Mouse (Mus musculus) naive thymus-derived CD4-positive, alpha-beta T cell, adult 2 months (primary cell): ENCODE data around the gene Gtdc1.
A peak's percentile ranks its signal among the peaks of the same experiment; 100 is the strongest.

ENCODE experiments used
- DNase-seq: peaks from one replicate; pipeline ENCODE4 v3.0.0-alpha.2; 2011; ENCODE audit warnings: low read depth

Gene Gtdc1

DNA sequence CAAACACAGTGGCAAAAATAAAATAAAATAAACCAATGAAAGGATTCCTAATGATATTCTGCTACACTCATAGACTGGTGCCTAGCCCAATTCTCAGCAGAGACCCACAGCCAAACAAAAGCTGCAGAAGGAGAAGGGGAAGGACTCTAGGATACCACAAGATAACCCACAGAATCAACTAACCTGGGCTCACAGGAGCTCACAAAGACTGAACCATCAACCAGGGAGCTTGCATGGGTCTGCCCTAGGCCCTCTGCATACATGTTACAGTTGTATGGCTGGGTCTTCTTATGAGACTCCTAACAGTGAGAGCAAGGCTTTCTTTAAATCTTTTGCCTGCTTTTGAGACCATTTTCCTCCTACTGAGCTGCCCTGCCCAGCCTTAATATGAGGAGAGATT lies 2.8 kb downstream of the Gtdc1 start:
- peak; percentile 17 for DNase-seq

DNA sequence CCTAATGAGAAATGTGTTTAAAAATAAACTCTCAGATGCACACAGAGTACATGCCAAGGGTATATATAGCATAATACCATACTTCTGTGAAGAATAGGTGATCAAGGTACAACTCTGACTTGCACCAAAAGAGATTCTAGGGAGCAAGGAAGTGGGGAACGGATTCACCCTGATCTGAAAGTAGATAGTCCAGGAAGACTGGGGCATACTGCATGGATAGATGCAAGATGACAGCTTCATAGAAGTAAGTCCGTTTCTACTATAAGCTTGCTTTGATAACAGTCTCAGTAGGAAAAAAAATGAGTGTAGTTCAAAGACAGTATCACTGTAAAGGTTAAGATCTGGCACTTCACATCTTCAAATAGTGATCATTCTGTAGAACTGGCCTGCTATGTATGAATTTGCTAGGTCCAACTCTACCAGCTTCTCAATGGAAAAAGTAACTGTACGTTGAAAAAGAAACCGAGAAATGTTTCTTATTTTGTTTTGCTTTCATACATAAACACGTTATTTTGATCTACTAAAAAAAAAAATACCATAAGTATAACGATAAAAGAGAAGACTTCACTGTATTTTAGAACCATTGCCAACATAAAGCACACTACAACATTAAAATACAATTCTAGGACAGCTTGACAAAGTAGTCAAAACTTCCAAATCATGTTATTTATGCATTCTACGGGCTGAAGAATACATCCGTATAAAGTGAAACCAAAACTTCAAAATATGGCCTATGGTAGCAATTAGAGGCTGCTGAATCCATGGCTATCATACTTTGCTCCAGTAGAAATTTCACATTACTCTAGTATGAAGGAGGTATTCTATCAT lies 4.2 kb downstream of the Gtdc1 start:
- peak; percentile 57 for DNase-seq

DNA sequence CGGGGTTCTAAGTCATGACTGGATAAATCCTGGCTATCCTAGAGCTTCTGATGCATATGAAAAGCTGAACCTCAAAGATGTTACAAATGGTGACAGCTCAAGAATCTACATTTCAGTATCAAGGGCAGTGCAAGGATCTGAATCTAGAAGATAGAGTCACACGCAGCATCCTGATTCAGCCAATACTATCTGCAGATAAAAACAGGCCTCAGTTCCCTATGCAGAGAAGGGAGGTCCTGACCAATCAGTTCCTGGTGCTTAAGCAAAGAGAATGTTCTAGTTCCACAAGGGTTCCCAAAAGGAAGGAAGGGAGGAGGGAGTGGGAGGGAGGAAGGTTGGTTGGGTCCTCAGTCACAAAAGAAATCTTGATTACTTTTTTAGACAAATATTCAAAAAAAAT lies 5.0 kb downstream of the Gtdc1 start:
- no peak for DNase-seq

DNA sequence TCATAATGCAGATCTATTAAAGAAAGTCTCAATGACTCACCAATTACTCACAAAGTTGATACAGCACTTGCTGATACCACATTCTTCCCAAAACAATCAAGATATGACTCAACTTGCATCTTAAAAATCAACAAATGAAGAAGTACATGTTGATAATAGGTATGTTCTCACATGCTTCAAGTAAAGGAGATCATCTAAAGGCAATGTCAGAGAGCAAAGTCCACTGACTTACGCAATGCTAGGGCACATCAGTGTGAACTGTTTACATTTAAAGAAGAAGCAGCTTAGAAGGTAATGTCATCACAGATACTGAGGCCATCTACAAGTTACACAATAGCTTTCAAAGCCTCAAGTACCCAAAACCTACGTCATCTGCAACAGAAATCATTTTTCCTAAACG lies 7.0 kb downstream of the Gtdc1 start:
- DNase-seq, result peak; percentile 26

DNA sequence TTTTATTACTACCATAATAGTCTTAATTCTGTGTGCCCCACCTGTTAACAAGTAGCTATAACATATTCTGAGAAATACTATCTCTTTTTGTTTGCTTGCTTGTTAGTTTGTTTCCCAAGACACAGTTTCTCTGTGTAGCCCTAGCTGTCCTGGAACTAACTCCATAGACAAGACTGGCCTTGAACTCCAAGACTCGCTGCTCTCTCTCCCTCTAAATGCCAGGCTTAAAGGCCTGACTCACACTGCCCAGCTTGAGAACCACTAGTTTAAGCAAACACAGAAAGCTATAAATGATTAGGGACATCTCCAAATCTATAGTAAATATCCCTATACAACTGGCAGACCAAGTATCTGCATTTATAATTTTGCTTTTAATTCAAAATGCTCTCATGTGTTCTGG lies 8.1 kb downstream of the Gtdc1 start:
- DNase-seq, result no peak

DNA sequence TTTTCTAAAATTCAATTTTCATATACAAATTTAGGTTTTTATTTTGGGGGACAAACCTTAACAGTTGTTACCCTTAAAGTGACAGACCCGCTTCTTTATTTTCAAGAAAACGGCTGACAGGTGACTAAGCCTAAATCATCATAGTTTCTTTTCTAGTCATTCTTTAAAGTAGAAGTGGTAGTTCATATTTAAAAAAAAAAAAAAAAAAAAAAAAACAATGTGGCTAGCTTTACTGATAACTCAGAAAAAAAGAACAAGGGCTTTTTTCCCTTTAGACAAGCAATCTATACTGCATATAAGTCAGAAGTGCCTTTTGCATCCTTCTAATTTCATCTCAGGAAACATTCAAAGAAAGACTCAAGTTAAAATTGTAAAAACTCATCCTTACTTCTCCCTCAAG lies 8.7 kb downstream of the Gtdc1 start:
- no peak for DNase-seq

DNA sequence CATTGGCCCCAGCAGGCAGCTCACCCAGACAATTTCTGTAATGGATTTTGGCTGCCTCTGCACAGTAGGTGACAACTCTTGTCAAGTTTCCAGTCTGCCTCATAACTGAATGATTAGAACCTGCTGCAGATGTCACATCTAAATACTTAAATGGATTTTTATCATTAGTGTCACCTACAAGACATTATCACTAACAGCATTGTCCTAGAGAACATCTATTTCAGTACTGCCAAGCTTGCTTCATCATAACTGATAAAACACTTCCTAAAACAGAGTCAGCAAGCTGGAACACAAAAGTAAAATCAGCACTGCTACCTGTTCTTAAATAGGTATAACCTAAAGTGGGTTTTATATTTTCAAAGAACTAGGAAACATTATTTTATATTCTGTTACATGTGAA lies 11.2 kb downstream of the Gtdc1 start:
- DNase-seq, result no peak

DNA sequence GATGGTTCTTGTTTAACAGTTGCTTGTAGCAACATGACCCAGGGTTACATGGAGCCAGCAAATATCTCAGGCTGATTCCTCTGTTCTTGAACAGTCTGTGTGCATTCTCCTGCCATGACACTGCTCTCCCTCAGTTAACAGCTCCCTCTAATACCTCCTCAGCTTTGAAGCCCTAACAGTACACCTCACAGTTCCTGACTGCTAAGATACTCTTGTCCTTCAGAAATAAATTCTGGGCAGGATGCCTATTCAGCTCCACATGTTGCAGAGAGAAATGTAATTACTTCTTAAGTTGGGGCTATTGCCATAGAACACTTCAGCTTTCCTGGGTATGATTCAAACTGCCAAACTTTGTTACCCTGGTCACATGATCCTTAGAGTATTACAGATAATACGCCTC lies 29.7 kb downstream of the Gtdc1 start:
- DNase-seq, result no peak

DNA sequence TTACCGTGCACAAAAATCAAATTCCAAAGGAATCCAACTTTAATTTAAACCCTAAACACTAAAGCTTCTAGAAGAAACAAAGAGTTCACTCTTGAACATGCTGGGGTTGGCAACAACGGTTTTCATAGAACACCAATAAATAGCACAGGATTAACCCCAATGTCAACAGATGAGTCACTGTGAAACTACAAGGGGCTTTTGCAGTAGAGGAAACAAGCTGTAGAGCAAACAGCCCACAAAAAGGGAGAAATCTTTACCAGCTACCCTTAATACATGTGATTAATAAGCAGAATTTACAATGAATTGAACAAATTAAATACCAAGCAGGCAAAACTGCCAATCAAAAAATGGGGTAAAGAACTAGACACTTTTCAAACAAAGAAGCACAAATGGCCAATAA lies 53.7 kb downstream of the Gtdc1 start:
- DNase-seq, result no peak

DNA sequence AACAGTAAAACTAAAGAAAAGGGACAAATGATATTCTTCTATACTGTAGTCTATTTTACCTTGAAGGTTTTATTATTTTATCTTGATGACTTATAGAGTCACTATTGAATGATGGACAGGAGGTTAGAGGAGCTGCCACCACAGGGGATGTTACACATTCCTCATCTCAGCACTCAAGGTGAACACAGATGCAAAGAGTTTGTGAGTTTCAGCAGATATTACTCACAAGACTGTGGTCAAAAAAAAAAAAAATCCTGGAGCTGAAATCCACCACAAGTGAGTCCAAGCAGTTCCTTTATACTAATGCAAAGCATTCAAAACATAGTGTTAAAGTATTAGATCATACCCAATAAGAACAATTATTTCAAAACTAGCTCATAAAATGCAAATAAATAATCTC lies 62.7 kb downstream of the Gtdc1 start:
- no peak for DNase-seq

DNA sequence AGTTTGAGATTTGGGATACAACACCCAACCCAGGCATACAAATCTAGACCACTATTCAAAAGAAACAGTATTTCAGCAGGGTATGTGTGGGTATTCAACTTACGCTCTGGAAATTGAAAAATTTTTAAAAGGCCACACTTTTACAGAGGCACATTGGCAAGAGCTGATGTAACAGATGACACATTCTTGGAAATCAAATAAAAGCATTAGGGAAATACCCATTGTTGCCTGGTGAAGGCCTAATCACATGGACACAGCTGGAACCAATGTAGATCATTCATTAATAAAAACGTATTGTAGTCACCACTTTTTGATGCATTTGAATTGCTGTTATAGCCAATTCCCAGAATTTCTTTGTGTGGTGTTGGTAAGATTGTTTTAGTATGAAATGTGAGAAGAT lies 73.0 kb downstream of the Gtdc1 start:
- no peak for DNase-seq

DNA sequence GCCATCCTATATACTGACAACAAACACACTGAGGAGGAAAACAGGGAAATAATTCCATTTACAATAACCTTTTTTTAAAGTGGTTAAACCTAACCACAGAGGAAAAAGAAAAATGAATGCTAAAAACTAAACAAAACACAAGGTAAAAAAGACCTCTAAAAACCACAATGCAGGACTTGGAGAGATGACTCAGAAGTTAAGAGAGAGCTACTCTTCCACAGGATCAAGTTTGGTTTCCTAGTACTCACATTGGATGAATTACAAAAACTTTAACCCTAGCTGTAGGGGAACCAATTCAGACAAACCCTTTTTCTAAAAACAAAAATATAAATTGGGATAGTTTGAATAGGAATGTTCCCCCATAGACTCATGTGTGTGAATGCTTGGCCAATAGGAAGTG lies 77.8 kb downstream of the Gtdc1 start:
- no peak for DNase-seq

DNA sequence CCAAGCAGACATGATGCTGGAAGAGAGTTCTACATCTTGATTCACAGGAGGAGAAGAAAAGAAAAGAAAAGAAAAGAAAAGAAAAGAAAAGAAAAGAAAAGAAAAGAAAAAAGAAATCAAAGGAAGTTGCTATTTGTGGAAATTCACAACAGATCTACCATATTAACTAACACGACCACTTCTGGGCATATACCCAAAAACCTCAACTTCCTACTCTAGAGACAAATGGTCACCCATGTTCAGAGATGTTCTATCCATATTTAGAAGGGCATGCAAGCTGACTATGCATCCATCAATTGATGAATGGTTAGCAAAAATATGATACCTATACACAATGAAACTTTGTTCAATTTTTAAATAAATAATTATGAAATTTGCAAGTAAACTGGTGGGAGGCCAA lies 79.3 kb downstream of the Gtdc1 start:
- DNase-seq, result no peak

DNA sequence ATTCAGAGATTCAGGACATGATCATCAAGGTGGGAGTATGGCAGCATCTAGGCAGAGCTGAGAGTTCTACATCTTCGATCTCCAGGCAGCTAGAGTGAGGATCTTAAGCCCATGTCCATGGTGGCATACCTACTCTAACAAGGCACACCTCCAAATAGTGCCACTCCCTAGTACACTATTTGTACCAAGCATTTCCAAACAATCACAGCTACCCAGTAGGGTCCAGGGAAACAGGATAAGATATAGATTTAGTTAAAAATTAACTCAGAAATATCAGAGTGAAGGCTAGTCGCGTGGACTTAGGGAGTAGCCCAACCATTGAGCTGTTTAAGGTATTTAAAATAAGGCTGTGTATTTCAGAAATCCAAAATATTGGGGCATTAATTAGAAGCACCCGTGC lies 82.0 kb downstream of the Gtdc1 start:
- DNase-seq, result no peak

DNA sequence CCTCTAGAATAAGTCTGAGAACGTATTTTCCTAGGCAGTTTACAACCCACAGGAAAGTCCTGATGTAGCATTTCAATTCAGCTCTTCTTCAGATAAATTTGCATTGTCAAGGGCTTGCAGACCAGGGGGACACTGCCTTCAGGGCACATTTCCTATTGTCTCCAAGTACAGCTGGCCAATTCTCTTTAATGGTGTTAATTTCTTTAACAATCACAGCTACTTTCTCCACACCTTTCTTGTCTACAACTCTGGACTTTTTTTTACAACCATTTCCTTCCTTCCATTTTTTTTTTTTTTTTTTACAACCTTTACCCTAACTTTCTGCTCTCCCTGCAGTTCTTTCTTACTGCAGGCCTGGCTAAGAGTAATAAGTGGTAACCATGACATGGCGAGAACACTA lies 97.7 kb downstream of the Gtdc1 start:
- DNase-seq, result no peak

DNA sequence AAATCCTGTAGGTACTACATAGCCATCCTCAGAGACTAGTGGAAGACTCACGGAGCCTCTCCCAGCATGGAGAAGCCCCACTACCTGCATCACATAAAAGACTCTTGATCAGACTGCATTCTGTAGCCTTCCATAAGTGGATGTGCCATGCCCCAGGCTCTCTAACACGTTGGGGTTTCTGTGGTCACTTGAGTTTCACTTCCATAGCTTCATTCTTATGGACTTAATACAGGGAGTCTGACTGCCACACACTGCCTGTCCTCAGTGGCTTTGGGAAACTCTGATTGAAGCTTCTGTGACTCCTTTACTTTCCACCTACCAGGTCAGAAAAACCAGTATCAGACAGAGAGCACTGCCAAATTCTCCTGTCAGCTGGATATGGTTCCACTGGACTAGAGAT lies 98.1 kb downstream of the Gtdc1 start:
- no peak for DNase-seq

DNA sequence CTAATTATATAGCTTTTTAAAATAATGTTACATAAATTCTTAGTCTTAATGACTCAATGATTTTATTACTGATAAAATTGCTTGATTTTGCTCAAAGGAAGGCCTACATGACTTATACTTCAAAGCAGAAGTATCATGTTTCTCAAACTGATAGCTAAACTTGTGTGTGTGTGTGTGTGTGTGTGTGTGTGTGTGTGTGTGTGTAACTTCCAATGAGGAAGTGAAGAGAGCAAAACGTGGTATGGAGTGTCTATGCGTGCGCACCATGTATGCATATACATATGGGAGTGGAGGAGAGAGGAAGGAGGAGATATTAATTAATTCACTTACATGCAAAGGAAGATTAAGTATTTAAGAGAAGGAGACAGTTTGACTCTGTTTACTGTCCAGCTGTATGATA lies 100.8 kb downstream of the Gtdc1 start:
- no peak for DNase-seq

DNA sequence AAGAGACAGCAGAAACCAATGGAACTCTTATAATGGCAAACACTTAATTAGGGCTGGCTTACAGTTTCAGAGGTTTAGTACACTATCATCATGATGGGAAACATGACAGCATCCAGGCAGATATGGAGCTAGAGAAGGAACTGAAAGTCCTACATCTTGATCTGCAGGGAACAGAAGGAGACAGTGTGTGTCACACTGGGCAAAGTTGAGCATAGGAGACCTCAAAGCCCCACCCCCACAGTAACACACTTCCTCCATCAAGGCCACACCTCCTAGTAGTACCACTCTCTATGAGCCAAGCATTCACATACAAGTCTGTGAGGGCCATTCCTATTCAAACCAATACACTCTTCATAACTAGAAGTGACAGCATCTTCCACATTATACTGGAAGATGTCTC lies 109.7 kb downstream of the Gtdc1 start:
- no peak for DNase-seq

DNA sequence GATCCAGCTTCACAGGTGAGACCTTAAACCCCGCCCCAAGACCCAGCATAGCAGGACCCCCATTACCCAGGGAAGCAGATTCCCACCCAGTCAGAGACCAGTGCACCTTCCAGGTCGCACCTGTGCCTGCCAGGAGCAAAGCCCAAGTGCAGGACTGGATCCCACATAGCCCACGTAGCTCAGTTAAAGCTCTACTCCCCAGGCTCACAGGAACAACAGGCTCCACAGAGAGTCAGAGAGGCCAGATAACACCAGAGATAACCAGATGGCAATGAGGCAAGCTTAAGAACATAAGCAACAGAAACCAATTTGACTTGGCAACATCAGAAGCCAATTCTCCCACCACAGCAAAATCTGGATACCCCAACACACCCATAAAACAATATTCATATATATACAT lies 113.7 kb downstream of the Gtdc1 start:
- DNase-seq, result no peak

DNA sequence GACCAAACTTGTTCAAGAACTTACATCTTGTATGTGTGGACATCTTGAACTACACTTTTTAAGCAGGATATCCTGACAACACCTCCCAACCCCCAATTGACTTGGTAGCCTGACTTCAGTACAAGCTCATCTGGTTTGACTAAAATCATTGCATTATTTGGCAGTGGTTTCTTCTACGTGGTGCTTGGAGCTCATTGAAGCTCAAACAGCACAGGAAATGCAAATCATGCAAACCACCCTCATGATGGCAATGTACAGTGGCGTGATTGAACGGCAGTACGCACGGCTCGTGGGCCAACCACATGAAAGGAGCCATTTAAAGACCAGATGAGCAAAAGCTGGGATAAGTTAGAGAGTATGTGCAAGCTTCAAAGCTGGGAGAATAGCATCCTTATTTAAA lies 123.0 kb downstream of the Gtdc1 start:
- peak; percentile 66 for DNase-seq

DNA sequence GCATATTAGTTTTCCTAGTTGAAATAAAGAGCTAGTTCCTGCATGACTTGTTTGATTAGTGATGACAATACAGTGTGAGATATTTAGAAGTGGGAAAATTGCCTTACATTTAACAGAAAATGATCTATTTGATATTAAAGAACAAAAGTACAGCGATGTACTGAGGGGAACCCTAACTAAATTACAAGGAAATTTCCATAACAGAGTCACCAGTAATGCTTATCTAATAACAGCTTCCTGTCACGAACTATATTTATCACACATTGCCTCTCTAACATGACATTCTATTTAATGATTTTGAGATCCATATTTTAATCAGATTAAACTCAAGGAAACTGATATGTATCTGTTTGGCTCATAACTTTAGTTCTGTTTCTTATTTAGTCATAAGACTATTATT lies 126.1 kb downstream of the Gtdc1 start:
- DNase-seq, result no peak

DNA sequence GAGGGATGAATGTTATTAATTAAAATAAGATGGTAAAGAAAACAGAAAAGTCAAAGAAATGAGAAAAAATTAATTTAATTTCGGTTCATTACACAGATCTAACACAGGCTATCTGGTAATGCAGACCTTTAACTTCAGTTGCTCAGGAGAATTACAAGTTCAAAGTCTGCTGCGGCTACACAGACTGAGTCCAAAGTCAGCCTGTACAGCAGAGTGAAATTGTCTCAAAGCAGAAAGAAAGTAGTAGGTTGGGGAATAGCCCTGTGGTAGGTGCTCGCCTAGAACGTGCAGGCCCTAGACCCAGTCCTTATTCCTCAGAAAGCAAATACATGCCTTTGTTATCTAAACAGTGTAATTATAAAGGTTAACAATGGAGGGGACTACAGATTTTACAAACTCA lies 135.6 kb downstream of the Gtdc1 start:
- DNase-seq, result no peak

DNA sequence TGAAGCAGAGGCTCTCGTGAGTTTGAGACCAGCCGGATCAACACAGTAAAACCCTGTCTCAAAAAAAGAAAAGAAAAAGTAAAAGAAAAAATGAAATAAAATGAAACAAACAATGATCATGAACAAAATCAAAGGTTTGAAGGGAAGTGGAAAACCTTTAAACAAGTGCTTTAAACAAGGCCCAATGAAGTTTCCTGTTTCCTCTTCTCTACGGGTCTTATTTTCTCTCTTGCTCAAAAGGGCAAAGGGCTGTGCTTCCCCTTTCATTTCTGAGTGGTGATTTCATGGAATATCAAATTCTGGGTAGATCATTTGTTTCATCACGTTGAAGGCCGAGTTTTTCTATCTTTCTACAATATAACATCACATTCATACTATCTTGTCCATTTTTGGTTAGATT lies 136.3 kb downstream of the Gtdc1 start:
- peak; percentile 16 for DNase-seq

DNA sequence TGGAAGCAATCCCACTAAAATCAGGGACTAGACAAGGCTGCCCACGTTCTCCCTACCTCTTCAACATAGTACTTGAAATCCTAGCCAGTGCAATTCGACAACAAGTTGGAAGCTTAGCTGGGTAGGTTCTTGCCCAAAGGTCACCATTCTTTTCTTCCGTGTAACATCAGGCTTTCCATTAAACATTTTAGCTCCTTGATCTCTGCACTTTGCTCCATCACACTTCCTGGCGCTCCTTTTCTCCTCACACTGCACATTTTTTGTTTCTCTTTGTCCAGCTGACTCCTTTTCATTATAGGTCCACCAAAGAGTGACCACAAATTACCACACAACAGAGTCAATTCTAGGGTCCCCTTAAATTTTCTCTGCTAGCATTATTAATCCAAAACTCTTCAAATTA lies 144.7 kb downstream of the Gtdc1 start:
- no peak for DNase-seq

DNA sequence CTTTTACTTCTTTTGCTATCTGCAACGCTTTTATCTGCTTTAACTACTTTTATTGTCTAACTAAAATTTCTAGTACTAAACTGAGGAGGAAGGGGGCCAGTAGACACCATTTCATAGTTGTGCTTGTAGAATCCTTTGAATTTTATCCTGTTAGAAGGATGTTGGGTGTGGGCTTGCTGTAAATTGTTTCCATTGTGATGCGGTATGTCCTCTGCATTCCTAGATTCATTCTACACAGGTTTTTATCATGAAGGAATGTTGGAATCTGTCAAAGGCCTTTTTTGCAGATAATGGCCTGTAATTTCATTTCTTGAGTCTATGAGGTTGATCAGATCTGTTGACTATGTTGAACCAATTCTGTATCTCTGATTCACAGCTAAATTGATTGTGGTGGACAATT lies 146.5 kb downstream of the Gtdc1 start:
- DNase-seq, result no peak
